Mouse (Mus musculus): Measurements from ENCODE around the gene Gm17359. TPM values are rescaled to one million over a fixed set of nuclear protein-coding genes. Genes with fewer than 3 reads are reported as not detected.

Gm17359 gene
- polyA plus RNA-seq, 1 experiment from 2014 or later, result not detected

DNA sequence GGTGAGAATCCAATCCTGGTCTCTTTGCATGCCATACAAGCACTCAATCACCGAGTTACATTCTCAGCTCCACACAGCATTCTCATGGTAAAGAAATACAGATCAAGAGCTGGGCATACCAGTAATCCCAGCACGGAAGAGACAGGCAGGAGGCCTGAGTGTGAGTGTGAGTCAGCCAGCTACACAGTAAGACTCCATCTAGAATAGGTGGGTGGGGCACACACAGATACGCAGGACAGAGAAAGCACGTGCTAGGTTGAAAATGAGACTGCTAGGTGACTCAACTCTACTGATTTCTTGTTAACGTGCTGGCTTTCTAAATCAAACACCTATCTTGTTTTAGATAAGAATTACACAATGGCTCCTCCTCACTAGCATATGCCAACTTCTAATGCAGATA is 153.6 kb downstream of the Gm17359 start:
- no peak overlapping the region for H3K4me2 ChIP-seq (replicated peaks; ENCODE audit: low read depth)
- no peak overlapping the region for H3K9ac ChIP-seq (ENCODE audit: low read depth, low read length)
- H3K36me3 ChIP-seq (ENCODE audit: control insufficient read depth, insufficient read depth), result peaks cover 51% of the 10 kb centered on the region
- H3K27me3 ChIP-seq (replicated peaks; ENCODE audit: control insufficient read depth, insufficient read depth, low read length), result no peaks in the 10 kb centered on the region
- ATAC-seq, result peak; percentile 69
- no peak for TF ChIP-seq CTCF (IDR thresholded peaks at IDR 0.05; ENCODE audit: low read depth)
- no peak overlapping the region for H3K27ac ChIP-seq (ENCODE audit: low read depth, low read length)
- H3K9me3 ChIP-seq (ENCODE audit: control insufficient read depth), result no peaks in the 10 kb centered on the region
- WGBS, result 59% methylated on average over 5 of the region's 5 CpGs
- no peaks in the 10 kb centered on the region for H3K4me1 ChIP-seq (replicated peaks; ENCODE audit: control insufficient read depth, insufficient read depth, low read length)
- H3K4me3 ChIP-seq (ENCODE audit: low read depth, low read length), result no peak overlapping the region

DNA sequence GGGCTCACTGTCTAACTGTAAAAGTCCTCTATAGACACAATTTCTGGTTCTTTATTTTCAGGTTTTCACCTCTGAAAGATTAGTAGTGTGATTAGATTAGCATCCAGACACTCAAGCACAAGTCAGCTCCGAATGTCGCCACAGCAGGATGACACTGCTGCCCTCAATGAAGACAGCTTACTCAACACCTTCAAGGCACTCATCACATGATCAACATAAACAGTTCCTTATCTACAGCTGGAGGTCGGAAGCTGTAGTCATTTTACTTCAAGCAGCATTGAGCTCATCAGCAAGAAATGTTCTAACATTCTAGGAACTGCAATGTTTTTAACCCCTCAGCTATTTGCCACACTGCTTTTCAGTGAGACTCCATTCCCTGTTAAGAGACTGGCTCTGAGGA is 155.2 kb downstream of the Gm17359 start:
- Histone ChIP-seq H3K4me3 (ENCODE audit: low read depth, low read length) (no peak overlapping the region), H3K36me3 (ENCODE audit: control insufficient read depth, insufficient read depth) (peaks cover 41% of the 10 kb centered on the region), H3K4me2 (replicated peaks; ENCODE audit: low read depth) (no peak overlapping the region), H3K27ac (ENCODE audit: low read depth, low read length) (peak overlapping the region; percentile 46; the same call in 1 of the 2 replicates), H3K9me3 (ENCODE audit: control insufficient read depth) (no peaks in the 10 kb centered on the region), H3K9ac (ENCODE audit: low read depth, low read length) (no peak overlapping the region), H3K27me3 (replicated peaks; ENCODE audit: control insufficient read depth, insufficient read depth, low read length) (no peaks in the 10 kb centered on the region), H3K4me1 (replicated peaks; ENCODE audit: control insufficient read depth, insufficient read depth, low read length) (no peaks in the 10 kb centered on the region)
- ATAC-seq, result peak; percentile 57
- TF ChIP-seq CTCF (IDR thresholded peaks at IDR 0.05; ENCODE audit: low read depth), result no peak
- WGBS, result 47% methylated on average over 3 of the region's 3 CpGs

DNA sequence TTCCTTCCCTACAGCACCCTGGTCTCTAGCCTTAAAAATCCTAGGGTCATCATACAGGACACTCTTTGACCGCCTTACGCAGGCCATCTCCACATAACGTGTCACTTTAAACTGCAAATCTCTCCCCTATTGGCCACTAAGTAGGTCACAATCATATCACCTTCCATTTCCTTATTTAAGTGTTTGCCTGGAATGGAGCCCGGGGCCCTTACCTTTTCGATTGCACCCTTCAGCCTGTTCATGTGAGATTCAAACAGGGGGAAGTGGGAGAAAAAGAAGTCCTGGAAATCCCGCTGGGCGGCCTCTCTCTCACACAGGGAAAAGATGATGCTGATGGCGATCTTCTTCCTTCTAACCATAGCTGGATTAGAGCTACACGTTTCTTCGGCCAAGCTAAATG is 156.6 kb downstream of the Gm17359 start:
- peaks cover 30% of the 10 kb centered on the region for H3K36me3 ChIP-seq (ENCODE audit: control insufficient read depth, insufficient read depth)
- no peaks in the 10 kb centered on the region for H3K4me1 ChIP-seq (replicated peaks; ENCODE audit: control insufficient read depth, insufficient read depth, low read length)
- H3K9me3 ChIP-seq (ENCODE audit: control insufficient read depth), result no peaks in the 10 kb centered on the region
- TF ChIP-seq CTCF (IDR thresholded peaks at IDR 0.05; ENCODE audit: low read depth), result no peak
- WGBS, result 95% methylated on average over 10 of the region's 10 CpGs
- no peak overlapping the region for H3K4me3 ChIP-seq (ENCODE audit: low read depth, low read length)
- no peaks in the 10 kb centered on the region for H3K27me3 ChIP-seq (replicated peaks; ENCODE audit: control insufficient read depth, insufficient read depth, low read length)
- H3K4me2 ChIP-seq (replicated peaks; ENCODE audit: low read depth), result no peak overlapping the region
- no peak overlapping the region for H3K27ac ChIP-seq (ENCODE audit: low read depth, low read length)
- no peak overlapping the region for H3K9ac ChIP-seq (ENCODE audit: low read depth, low read length)
- no peak for ATAC-seq

DNA sequence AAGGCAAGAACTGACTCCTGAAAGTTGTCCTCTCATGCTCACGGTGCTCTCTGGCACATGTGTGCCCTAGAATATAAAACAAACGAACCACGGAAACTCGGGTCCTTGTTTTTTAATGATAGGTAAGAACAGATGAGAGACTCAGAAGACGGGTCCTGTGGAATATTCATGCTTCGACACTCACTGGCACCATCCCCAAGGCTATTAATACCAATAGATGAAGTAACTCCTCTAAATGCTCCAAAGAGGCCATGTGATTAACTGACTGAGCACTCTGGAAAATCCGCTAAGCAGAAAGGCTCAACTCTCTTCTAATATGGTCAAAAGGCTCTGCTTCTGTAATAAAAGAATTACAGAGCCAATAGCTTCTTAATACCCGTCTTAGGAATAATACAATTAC is 157.6 kb downstream of the Gm17359 start:
- 92% methylated on average over 8 of the region's 8 CpGs for WGBS
- TF ChIP-seq CTCF (IDR thresholded peaks at IDR 0.05; ENCODE audit: low read depth), result no peak
- Histone ChIP-seq H3K27ac (ENCODE audit: low read depth, low read length) (no peak overlapping the region), H3K4me3 (ENCODE audit: low read depth, low read length) (no peak overlapping the region), H3K9me3 (ENCODE audit: control insufficient read depth) (no peaks in the 10 kb centered on the region), H3K9ac (ENCODE audit: low read depth, low read length) (no peak overlapping the region), H3K27me3 (replicated peaks; ENCODE audit: control insufficient read depth, insufficient read depth, low read length) (no peaks in the 10 kb centered on the region), H3K4me2 (replicated peaks; ENCODE audit: low read depth) (no peak overlapping the region), H3K4me1 (replicated peaks; ENCODE audit: control insufficient read depth, insufficient read depth, low read length) (no peaks in the 10 kb centered on the region), H3K36me3 (ENCODE audit: control insufficient read depth, insufficient read depth) (peaks cover 22% of the 10 kb centered on the region)
- ATAC-seq, result no peak

DNA sequence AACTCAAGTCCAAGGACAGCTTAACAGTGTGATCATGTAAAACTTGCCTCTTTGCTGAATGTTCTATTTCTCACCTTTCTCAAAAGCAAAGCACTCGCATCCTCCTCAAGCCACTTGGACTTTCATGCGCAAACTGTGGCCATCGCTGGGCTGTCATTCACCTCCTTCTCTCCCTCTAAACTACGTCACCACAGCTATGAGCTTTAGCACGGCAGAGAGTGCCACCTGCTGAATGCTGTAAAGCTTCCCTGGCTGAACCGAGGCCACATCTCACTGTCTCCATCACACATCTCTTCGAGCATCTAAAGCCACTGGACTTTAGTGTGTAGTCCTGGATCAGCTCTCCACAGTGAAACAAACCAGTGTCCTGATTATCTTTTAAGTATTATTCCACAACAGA is 158.7 kb downstream of the Gm17359 start:
- ATAC-seq, result no peak
- TF ChIP-seq CTCF (IDR thresholded peaks at IDR 0.05; ENCODE audit: low read depth), result peak; percentile 30
- H3K4me1 ChIP-seq (replicated peaks; ENCODE audit: control insufficient read depth, insufficient read depth, low read length), result no peaks in the 10 kb centered on the region
- H3K36me3 ChIP-seq (ENCODE audit: control insufficient read depth, insufficient read depth), result peaks cover 21% of the 10 kb centered on the region
- H3K9ac ChIP-seq (ENCODE audit: low read depth, low read length), result no peak overlapping the region
- H3K4me3 ChIP-seq (ENCODE audit: low read depth, low read length), result no peak overlapping the region
- H3K9me3 ChIP-seq (ENCODE audit: control insufficient read depth), result no peaks in the 10 kb centered on the region
- no peaks in the 10 kb centered on the region for H3K27me3 ChIP-seq (replicated peaks; ENCODE audit: control insufficient read depth, insufficient read depth, low read length)
- 75% methylated on average over 7 of the region's 7 CpGs for WGBS
- H3K4me2 ChIP-seq (replicated peaks; ENCODE audit: low read depth), result no peak overlapping the region
- no peak overlapping the region for H3K27ac ChIP-seq (ENCODE audit: low read depth, low read length)

DNA sequence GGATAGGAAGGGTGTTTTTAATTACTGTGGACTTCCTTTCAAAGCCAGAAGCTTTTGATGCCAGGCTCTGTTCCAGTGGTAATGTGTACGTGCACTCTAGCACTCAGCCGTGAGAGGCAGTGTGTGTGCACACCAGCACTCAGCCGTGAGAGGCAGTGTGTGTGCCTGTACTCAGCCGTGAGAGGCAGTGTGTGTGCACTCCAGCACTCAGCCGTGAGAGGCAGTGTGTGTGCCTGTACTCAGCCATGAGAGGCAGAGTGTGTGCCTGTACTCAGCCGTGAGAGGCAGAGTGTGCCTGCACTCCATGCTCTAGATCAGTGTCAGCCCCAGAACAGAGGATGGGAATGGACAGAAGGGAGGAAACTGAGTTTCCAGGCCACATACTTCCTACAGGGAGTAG is 160.2 kb downstream of the Gm17359 start:
- Histone ChIP-seq H3K27me3 (replicated peaks; ENCODE audit: control insufficient read depth, insufficient read depth, low read length) (no peaks in the 10 kb centered on the region), H3K36me3 (ENCODE audit: control insufficient read depth, insufficient read depth) (peaks cover 18% of the 10 kb centered on the region), H3K4me3 (ENCODE audit: low read depth, low read length) (no peak overlapping the region), H3K9me3 (ENCODE audit: control insufficient read depth) (no peaks in the 10 kb centered on the region), H3K9ac (ENCODE audit: low read depth, low read length) (no peak overlapping the region), H3K4me1 (replicated peaks; ENCODE audit: control insufficient read depth, insufficient read depth, low read length) (no peaks in the 10 kb centered on the region), H3K27ac (ENCODE audit: low read depth, low read length) (no peak overlapping the region), H3K4me2 (replicated peaks; ENCODE audit: low read depth) (no peak overlapping the region)
- TF ChIP-seq CTCF (IDR thresholded peaks at IDR 0.05; ENCODE audit: low read depth), result no peak
- no peak for ATAC-seq
- WGBS, result 84% methylated on average over 6 of the region's 6 CpGs

DNA sequence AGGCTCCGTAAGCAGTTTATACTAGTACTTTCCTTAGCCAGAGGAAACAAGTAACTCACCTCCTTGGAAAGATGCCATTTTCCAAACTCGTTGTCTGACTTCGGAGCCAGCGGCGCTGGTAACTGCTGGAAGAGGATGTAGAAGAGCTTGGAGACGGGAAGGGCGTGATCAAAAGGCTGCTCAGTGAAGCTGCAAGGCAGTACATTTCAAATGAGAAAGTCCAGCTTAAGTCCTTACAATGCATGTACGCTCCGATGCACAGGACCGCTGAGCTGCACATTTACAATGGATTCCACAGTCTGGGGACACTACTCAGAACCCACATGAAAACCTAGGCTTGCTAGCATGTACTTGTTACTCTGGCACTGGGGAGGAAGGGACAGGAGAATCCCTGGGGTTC is 163.8 kb downstream of the Gm17359 start:
- peaks cover 4% of the 10 kb centered on the region; the same call in 1 of the 2 replicates for H3K36me3 ChIP-seq (ENCODE audit: control insufficient read depth, insufficient read depth)
- no peak overlapping the region for H3K4me3 ChIP-seq (ENCODE audit: low read depth, low read length)
- H3K27ac ChIP-seq (ENCODE audit: low read depth, low read length), result no peak overlapping the region
- 80% methylated on average over 10 of the region's 10 CpGs for WGBS
- no peaks in the 10 kb centered on the region for H3K9me3 ChIP-seq (ENCODE audit: control insufficient read depth)
- H3K4me1 ChIP-seq (replicated peaks; ENCODE audit: control insufficient read depth, insufficient read depth, low read length), result no peaks in the 10 kb centered on the region
- TF ChIP-seq CTCF (IDR thresholded peaks at IDR 0.05; ENCODE audit: low read depth), result no peak
- no peak for ATAC-seq
- H3K9ac ChIP-seq (ENCODE audit: low read depth, low read length), result no peak overlapping the region
- no peak overlapping the region for H3K4me2 ChIP-seq (replicated peaks; ENCODE audit: low read depth)
- no peaks in the 10 kb centered on the region for H3K27me3 ChIP-seq (replicated peaks; ENCODE audit: control insufficient read depth, insufficient read depth, low read length)

Data from intestine, postnatal 0 days (tissue).